Mouse (Mus musculus) lung, postnatal 0 days (tissue): Measurements from ENCODE around the gene Ldb1.

Experiments
- CTCF ChIP-seq: IDR thresholded peaks from 2 replicates; pipeline ENCODE4 v1.5.1; 2016; ENCODE audit warnings: antibody characterized with exemption, mild to moderate bottlenecking
- EP300 ChIP-seq: IDR thresholded peaks from 2 replicates; pipeline ENCODE4 v1.6.1; 2016; ENCODE audit warnings: antibody characterized with exemption, mild to moderate bottlenecking, control low read depth

GRCm38 (mm10) chr19:46049129-46049528, 4.1 kb upstream of the Ldb1 start:
- TF ChIP-seq CTCF (no peak), EP300 (no peak)
